Mouse (Mus musculus): ENCODE results near the gene Tmem239. TPM values are rescaled to one million over a fixed set of nuclear protein-coding genes. Genes with fewer than 3 reads are reported as not detected.
"Not testable (repeated sequence)": the region's sequence is repeated elsewhere in the genome, so short reads cannot be mapped to it uniquely, and the experiment has no call there.

Gene Tmem239
- polyA plus RNA-seq (2015; fragmentation: Nextera tagmentation; extraction: Ambion mirVana): not detected in 2 replicates

DNA sequence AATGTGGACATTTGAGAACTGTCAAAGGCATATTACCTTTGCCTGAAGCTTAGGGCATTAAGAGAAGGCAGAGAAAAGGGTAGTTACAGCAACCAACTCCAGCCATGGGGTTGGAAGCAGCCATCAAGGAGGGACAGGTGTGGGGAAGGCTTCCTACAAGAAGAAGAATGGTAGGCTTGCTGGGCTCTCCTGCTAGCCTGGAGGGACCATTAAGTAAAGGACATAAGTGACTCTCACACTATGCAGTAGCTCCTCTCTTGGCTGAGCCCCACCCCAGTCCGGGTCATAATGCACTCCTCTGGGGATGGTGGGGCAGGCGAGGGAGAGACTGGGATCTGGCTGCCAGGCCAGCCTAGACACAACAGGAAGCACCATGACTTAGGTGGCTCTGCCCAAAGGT lies at the start of gene Tmem239:
Gene Tmem239, plus strand, starts transcription at position 301 of the 400 bp plus-strand sequence.
- Histone ChIP-seq H3K27ac (ENCODE audit: low read length) (no peak within 1 kb of the TSS), H3K4me3 (ENCODE audit: low read length) (no peak within 1 kb of the TSS), H3K9me3 (ENCODE audit: control insufficient read depth, low read length) (no peaks in the 10 kb centered on the region), H3K4me2 (ENCODE audit: low read depth, low read length) (no peak within 1 kb of the TSS), H3K9ac (ENCODE audit: low read depth, low read length) (no peak within 1 kb of the TSS), H3K27me3 (replicated peaks; ENCODE audit: control insufficient read depth, insufficient read depth, low read length) (no peaks in the 10 kb centered on the region), H3K4me1 (ENCODE audit: control insufficient read depth, insufficient read depth, low read length) (no peaks in the 10 kb centered on the region), H3K36me3 (ENCODE audit: control insufficient read depth, insufficient read depth, low read length) (no peaks in the 10 kb centered on the region)
- no peak for ATAC-seq
- 84% methylated on average over 2 of the region's 2 CpGs for WGBS

DNA sequence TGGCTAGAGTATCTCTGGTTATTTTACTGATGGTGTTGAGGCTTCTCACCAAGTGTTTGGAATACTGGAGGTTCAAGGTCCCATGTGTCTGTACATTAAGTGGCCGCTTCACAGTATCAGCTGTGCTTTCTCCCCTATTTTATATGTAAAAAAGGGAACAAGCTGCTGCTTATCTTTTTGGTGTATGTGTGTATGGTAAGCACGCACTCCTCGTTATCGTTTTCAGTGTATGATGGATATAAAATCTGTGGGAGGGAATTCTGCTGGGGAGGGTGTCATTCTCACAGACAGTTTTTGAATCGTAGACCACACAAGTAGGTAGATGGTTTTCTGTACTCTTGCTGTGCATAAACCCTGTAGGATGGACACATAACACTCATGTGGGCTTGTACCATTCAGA lies 48.7 kb upstream of the Tmem239 start:
- Histone ChIP-seq H3K36me3 (ENCODE audit: control insufficient read depth, insufficient read depth, low read length) (no peaks in the 10 kb centered on the region), H3K4me3 (ENCODE audit: low read length) (no peak overlapping the region), H3K9me3 (ENCODE audit: control insufficient read depth, low read length) (no peaks in the 10 kb centered on the region), H3K4me2 (ENCODE audit: low read depth, low read length) (no peak overlapping the region), H3K27me3 (replicated peaks; ENCODE audit: control insufficient read depth, insufficient read depth, low read length) (peaks cover 19% of the 10 kb centered on the region), H3K27ac (ENCODE audit: low read length) (no peak overlapping the region), H3K4me1 (ENCODE audit: control insufficient read depth, insufficient read depth, low read length) (no peaks in the 10 kb centered on the region), H3K9ac (ENCODE audit: low read depth, low read length) (no peak overlapping the region)
- ATAC-seq: no peak
- WGBS: 93% methylated on average over 5 of the region's 5 CpGs

DNA sequence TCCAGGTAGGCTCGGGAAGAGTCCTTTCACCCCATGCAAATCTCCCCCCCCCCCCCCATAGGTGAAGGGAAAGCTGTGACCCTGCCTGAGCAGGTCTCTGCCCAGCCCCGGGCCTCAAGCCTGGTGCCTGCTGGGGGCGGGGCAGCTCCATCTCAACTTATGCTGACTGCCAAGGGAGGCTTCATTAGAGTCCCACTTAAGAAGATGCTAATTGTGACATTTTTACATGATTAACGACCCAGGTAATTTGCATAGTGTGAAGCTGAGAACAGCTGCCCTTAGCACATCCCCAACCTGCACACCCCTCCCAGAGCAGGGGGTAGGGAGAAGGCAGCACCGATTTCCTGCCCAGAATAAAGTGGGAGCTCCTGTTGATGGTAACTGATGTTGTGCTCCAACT lies 47.4 kb upstream of the Tmem239 start:
- no peak for ATAC-seq
- Histone ChIP-seq H3K36me3 (ENCODE audit: control insufficient read depth, insufficient read depth, low read length) (no peaks in the 10 kb centered on the region), H3K27me3 (replicated peaks; ENCODE audit: control insufficient read depth, insufficient read depth, low read length) (peaks cover 23% of the 10 kb centered on the region)

DNA sequence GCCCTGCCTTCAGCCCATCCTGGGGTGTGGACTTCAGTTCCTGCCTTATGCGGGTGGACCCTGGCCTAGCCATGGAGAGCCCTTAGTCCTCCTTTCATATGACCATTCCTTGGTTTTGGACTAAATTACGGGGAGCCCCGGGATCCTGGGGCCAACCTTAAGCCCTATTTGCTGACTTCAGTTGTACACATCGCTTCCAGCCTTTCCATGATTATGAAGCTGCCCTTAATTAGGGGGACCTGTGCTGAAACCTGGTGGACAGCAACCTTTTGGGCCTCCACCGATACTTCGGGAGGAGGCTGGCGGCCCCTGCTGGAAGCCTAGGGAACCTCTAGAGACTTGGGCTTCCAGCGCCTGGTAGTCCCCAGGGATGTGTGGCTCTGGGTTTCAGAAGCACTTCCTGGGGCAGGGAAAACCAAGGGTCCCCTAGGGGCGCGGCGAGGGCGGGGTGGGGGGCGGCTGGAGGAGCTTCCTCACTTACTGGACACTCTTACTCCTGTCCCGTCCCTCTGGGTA lies 43.7 kb upstream of the Tmem239 start:
- 16% methylated on average over 13 of the region's 14 CpGs for WGBS
- no peaks in the 10 kb centered on the region for H3K9me3 ChIP-seq (ENCODE audit: control insufficient read depth, low read length)
- no peak overlapping the region for H3K4me3 ChIP-seq (ENCODE audit: low read length)
- no peak overlapping the region for H3K4me2 ChIP-seq (ENCODE audit: low read depth, low read length)
- H3K36me3 ChIP-seq (ENCODE audit: control insufficient read depth, insufficient read depth, low read length): no peaks in the 10 kb centered on the region
- ATAC-seq: 0 out of 2 replicates have a peak, but pooled peaks have one; percentile 46
- no peaks in the 10 kb centered on the region for H3K4me1 ChIP-seq (ENCODE audit: control insufficient read depth, insufficient read depth, low read length)
- peaks cover 23% of the 10 kb centered on the region for H3K27me3 ChIP-seq (replicated peaks; ENCODE audit: control insufficient read depth, insufficient read depth, low read length)
- no peak overlapping the region for H3K9ac ChIP-seq (ENCODE audit: low read depth, low read length)
- no peak overlapping the region for H3K27ac ChIP-seq (ENCODE audit: low read length)

More for the DNA sequence above, 47.4 kb upstream of the Tmem239 start:
- Histone ChIP-seq H3K4me3 (ENCODE audit: low read length) (no peak overlapping the region), H3K27ac (ENCODE audit: low read length) (no peak overlapping the region), H3K4me1 (ENCODE audit: control insufficient read depth, insufficient read depth, low read length) (no peaks in the 10 kb centered on the region), H3K9ac (ENCODE audit: low read depth, low read length) (no peak overlapping the region), H3K4me2 (ENCODE audit: low read depth, low read length) (no peak overlapping the region), H3K9me3 (ENCODE audit: control insufficient read depth, low read length) (no peaks in the 10 kb centered on the region)
- 14% methylated on average over 5 of the region's 5 CpGs for WGBS

DNA sequence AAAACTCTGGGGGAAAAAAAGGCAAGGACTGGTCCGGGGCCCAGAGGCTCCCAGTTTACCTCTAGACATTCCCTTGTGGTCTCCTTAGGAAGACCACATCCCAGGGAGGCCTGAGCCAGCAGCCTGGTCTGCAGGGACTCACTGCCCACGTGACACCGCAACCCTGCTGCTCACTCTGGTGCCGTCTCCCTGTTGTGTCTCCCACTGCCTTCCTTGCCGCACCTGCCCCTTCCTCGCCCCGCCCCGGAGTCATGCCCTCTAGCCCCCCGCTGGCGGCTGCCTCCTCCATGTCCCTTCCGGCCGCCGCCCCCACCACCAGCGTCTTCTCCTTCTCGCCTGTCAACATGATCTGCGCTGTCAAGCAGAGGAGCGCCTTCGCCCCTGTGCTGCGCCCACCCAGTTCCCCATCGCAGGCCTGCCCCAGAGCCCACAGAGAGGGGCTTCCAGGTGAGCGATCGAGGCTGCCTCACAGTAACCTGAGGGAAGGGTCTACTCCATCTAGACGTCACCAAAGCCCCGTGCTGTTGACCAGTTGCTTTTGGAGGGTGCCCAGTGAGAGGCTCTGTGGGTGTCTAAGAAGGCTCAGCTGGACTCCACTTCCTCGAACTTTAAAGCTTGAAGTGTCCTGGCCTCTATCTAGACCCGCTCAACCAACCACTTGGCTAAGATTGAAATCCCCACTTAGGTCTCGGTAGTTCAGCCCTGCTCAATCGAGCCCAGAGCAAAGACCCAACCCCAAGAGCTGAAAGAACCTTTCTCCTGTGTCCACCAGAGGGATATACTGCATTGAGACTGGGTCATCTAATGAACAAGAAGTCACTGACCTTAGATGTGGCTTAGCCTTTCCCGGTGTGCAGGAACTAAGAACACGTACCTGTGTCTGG lies 40.8 kb upstream of the Tmem239 start:
- H3K9me3 ChIP-seq (ENCODE audit: control insufficient read depth, low read length): no peaks in the 10 kb centered on the region
- 21% methylated on average over 30 of the region's 30 CpGs for WGBS
- peak overlapping the region; percentile 32 for H3K4me3 ChIP-seq (ENCODE audit: low read length)
- H3K27ac ChIP-seq (ENCODE audit: low read length): no peak overlapping the region
- peak overlapping the region; percentile 25; the same call in 1 of the 2 replicates for H3K9ac ChIP-seq (ENCODE audit: low read depth, low read length)
- ATAC-seq: no peak
- H3K4me2 ChIP-seq (ENCODE audit: low read depth, low read length): peak overlapping the region; percentile 42
- H3K36me3 ChIP-seq (ENCODE audit: control insufficient read depth, insufficient read depth, low read length): no peaks in the 10 kb centered on the region
- H3K4me1 ChIP-seq (ENCODE audit: control insufficient read depth, insufficient read depth, low read length): no peaks in the 10 kb centered on the region
- peaks cover 19% of the 10 kb centered on the region for H3K27me3 ChIP-seq (replicated peaks; ENCODE audit: control insufficient read depth, insufficient read depth, low read length)

DNA sequence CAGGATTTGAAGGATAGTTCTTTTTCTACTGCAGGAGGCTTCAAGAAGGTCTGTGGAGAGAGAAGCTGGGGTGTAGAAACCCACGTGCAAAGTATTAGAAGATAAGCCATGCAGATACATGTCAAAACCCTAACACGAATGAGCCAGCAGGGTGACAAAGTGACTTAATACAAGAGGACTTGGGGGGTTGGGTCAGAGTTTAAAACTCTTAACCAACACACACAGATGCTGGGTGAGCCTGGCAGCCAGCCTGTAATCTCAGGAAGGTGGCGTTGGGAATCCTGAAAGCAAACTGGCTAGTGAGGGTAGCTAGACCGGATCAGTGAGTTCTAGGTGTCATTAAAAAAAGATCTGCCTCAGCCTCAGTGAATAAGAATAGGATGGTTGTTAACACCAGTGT lies 38.9 kb upstream of the Tmem239 start:
- H3K27me3 ChIP-seq (replicated peaks; ENCODE audit: control insufficient read depth, insufficient read depth, low read length): peaks cover 5% of the 10 kb centered on the region
- H3K9me3 ChIP-seq (ENCODE audit: control insufficient read depth, low read length): no peaks in the 10 kb centered on the region
- no peaks in the 10 kb centered on the region for H3K4me1 ChIP-seq (ENCODE audit: control insufficient read depth, insufficient read depth, low read length)
- no peak overlapping the region for H3K9ac ChIP-seq (ENCODE audit: low read depth, low read length)
- no peak overlapping the region for H3K4me2 ChIP-seq (ENCODE audit: low read depth, low read length)
- no peak for ATAC-seq
- H3K4me3 ChIP-seq (ENCODE audit: low read length): no peak overlapping the region
- WGBS: 67% methylated on average over 4 of the region's 4 CpGs
- no peaks in the 10 kb centered on the region for H3K36me3 ChIP-seq (ENCODE audit: control insufficient read depth, insufficient read depth, low read length)
- no peak overlapping the region for H3K27ac ChIP-seq (ENCODE audit: low read length)

DNA sequence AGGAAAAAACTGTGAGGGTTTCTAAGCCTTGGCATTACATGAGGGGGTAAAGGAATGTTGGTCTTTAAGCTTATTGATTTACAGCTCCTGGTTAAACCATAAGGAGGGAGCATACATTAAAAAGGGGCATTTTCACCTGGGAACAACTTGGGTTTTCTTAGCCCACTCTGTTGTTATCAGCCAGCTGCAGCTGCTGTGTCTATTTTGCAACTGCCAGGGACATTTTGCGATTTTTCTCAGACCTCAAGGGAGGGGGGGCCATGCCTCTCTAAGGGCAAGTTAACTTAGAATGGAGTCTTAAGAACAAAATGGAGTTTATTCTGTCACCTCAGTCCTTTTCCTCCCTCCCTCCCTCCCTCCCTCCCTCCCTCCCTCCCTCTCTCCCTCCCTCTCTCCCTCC lies 33.3 kb upstream of the Tmem239 start:
- H3K4me3 ChIP-seq (ENCODE audit: low read length); H3K36me3 ChIP-seq (ENCODE audit: control insufficient read depth, insufficient read depth, low read length); H3K27me3 ChIP-seq (replicated peaks; ENCODE audit: control insufficient read depth, insufficient read depth, low read length); H3K27ac ChIP-seq (ENCODE audit: low read length); H3K9ac ChIP-seq (ENCODE audit: low read depth, low read length); H3K4me2 ChIP-seq (ENCODE audit: low read depth, low read length); ATAC-seq; H3K9me3 ChIP-seq (ENCODE audit: control insufficient read depth, low read length); H3K4me1 ChIP-seq (ENCODE audit: control insufficient read depth, insufficient read depth, low read length): not testable (repeated sequence)
- WGBS: 32% methylated on average over 1 of the region's 1 CpGs

DNA sequence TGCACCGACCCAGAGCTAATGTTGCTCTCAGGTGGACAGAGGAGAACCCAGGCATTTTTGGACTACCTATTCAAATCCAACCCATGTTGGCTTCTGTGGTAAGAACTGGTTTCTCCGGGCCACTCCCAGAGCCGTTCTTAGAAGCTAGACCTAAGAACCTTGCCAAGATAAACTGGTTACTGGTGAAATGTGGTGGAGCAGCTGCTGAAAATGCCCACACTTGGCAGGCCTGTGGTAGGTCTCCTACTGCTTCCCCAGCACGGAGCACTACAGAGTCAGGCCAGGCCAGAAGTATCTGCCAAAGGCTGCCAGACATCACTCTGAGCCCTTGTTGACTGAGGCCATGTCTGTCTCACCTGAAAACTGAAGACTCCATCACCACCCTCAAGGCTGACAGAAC lies 31.3 kb upstream of the Tmem239 start:
- no peaks in the 10 kb centered on the region for H3K36me3 ChIP-seq (ENCODE audit: control insufficient read depth, insufficient read depth, low read length)
- no peaks in the 10 kb centered on the region for H3K9me3 ChIP-seq (ENCODE audit: control insufficient read depth, low read length)
- H3K4me1 ChIP-seq (ENCODE audit: control insufficient read depth, insufficient read depth, low read length): no peaks in the 10 kb centered on the region
- WGBS: 78% methylated on average over 4 of the region's 4 CpGs
- no peak for ATAC-seq
- H3K27me3 ChIP-seq (replicated peaks; ENCODE audit: control insufficient read depth, insufficient read depth, low read length): no peaks in the 10 kb centered on the region
- no peak overlapping the region for H3K27ac ChIP-seq (ENCODE audit: low read length)
- H3K9ac ChIP-seq (ENCODE audit: low read depth, low read length): no peak overlapping the region
- no peak overlapping the region for H3K4me3 ChIP-seq (ENCODE audit: low read length)
- no peak overlapping the region for H3K4me2 ChIP-seq (ENCODE audit: low read depth, low read length)

DNA sequence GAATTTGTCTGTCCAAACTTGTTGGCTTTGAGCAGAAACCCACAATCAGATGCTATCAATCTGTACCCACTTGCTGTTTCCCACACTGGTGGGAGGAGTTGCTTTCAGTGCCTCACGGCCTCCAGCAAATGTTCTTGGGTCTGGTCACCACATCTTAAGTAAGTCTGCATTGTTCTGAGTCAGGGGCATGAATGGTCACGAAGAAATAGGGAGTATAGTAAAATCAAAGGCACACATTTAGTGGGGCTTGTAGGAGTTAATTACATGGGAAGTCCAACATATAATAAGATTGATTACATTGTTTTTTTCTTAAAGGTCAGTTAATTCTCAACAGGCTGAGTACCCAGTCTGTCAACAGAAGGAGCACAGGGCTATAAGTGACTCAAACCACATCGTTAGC lies 23.1 kb upstream of the Tmem239 start:
- Histone ChIP-seq H3K4me2 (ENCODE audit: low read depth, low read length) (no peak overlapping the region), H3K27ac (ENCODE audit: low read length) (no peak overlapping the region), H3K4me3 (ENCODE audit: low read length) (no peak overlapping the region), H3K9ac (ENCODE audit: low read depth, low read length) (no peak overlapping the region), H3K27me3 (replicated peaks; ENCODE audit: control insufficient read depth, insufficient read depth, low read length) (no peaks in the 10 kb centered on the region), H3K36me3 (ENCODE audit: control insufficient read depth, insufficient read depth, low read length) (no peaks in the 10 kb centered on the region), H3K4me1 (ENCODE audit: control insufficient read depth, insufficient read depth, low read length) (no peaks in the 10 kb centered on the region), H3K9me3 (ENCODE audit: control insufficient read depth, low read length) (no peaks in the 10 kb centered on the region)
- no peak for ATAC-seq
- 62% methylated on average over 3 of the region's 3 CpGs for WGBS

All from intestine, embryonic 16.5 days (tissue).